Mouse (Mus musculus) T-helper 1 cell (primary cell): ENCODE measurements around the gene Kif5a.

Experiments used
- in situ Hi-C: fragments of 300-600 bp; cut with MboI, MseI; formaldehyde crosslinking; loops from one replicate; pipeline ENCODE4 v1.15.1; 2025; ENCODE audit warnings: high pct_unique_total_duplicates

Gene Kif5a

GRCm38 (mm10) chr10:127289573-127290191 lies 26.5 kb upstream of the Kif5a start:
- in situ Hi-C loops = no loop called here

GRCm38 (mm10) chr10:127288800-127289572 lies 25.8 kb upstream of the Kif5a start, which contains the start of gene Mbd6:
Gene Mbd6 (minus strand): TSS chr10:127289018.
- in situ Hi-C loops = no loop called here

DNA sequence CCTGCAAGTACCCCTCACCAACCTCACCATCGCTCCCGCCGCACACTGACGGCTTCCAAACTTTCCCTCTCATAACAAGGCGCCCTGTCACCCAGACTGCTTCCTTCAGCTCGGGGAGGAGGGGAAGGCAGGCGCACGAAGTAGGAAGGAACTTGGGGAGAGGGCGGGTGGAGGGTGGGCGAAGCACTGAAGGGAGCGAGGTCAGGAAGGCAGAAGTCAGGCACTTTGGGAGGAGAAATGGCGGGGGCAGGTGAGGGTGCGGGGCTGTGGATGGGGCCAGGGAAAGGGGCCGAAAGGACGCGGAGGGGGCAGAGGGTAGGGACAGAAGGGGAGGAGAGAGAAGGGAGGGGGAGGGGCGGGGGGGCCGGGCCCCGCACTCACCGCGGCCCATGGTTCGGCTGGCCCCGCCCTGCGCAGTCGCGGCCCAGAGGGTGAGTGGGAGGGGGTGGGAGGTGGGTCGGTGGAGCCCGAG lies 25.2 kb upstream of the Kif5a start:
- in situ Hi-C loops = no loop called here

- in situ Hi-C loops = no loop called here
These were observed 24.8 kb upstream of the Kif5a start for GRCm38 (mm10) chr10:127287936-127288293.

DNA sequence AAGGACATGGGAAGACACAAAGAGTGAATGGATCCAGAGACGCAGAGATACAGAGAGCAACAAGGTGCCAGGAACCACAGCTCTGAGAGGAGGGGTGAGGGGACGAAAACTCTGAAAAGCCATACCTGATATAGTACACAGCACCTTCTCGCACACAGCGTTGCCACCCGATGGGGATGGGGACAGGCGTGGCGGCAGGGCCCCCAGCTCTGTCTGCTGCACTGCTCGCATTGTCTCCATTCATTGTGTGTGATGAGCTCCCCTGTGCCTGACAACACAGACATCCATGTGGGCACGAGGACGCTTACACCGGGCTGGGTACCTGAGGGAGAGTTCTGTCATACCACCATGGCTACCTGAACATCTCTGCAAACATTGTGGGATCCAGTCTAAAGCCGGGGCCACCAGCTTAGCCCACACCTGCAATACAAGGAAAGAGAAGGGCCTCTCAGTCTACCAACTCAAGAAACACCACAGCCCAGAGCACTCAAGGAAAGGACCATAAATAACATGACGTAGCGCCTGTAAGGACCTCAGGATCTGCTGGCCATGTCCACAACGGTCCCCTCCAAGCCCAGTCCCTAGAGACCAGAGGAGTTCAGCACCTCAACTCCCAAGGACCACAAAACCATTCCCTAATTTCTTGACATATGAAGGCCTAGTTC lies 24.3 kb upstream of the Kif5a start:
- in situ Hi-C loops = no loop called here

- in situ Hi-C loops = no loop called here
These were observed 23.6 kb upstream of the Kif5a start for GRCm38 (mm10) chr10:127286730-127287129.

GRCm38 (mm10) chr10:127286194-127286593 lies 23.0 kb upstream of the Kif5a start:
- in situ Hi-C loops = no loop called here

GRCm38 (mm10) chr10:127285644-127286043 lies 22.5 kb upstream of the Kif5a start:
- in situ Hi-C loops = no loop called here

- in situ Hi-C loops = no loop called here
These were observed 21.8 kb upstream of the Kif5a start for GRCm38 (mm10) chr10:127284724-127285500.

- in situ Hi-C loops = no loop called here
These were observed 21.0 kb upstream of the Kif5a start for GRCm38 (mm10) chr10:127284105-127284622.

- in situ Hi-C loops = no loop called here
These were observed 19.6 kb upstream of the Kif5a start for GRCm38 (mm10) chr10:127282620-127283215.

DNA sequence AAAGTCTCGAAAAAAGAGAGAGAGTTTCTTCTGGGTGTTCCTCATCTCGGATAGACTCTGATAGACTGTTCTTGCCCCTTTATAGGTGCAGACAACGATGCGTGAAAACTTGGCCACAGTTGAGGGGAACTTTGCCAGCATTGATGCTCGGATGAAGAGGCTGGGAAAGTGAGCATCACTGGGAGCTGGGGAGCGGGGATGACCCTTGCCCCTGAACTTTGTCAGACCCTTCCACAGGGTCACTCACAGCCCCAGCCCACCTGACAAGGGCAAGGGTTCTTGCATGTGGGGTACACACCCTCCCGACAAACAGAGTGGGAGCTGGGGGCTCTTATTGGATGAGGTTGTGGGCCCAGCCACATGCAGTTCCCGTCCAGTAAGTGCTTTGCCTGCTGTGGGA lies 18.2 kb upstream of the Kif5a start:
- in situ Hi-C loops = no loop called here

DNA sequence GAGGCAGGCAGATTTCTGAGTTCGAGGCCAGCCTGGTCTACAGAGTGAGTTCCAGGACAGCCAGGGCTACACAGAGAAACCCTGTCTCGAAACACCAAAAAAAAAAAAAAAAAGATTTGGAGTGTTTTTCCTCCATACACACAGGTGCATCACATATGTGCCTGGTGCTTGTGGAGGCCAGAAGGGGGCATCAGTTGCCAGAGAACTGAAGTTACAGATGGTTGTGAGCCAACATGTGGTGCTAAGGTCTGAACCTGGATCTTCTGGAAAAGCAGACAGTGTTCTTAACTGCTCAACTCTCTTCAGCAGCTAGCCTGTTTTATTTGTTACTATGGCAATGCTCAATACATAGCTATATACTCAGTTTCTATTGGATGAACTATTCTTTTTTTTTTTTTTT lies 16.6 kb upstream of the Kif5a start:
- in situ Hi-C loops = no loop called here

DNA sequence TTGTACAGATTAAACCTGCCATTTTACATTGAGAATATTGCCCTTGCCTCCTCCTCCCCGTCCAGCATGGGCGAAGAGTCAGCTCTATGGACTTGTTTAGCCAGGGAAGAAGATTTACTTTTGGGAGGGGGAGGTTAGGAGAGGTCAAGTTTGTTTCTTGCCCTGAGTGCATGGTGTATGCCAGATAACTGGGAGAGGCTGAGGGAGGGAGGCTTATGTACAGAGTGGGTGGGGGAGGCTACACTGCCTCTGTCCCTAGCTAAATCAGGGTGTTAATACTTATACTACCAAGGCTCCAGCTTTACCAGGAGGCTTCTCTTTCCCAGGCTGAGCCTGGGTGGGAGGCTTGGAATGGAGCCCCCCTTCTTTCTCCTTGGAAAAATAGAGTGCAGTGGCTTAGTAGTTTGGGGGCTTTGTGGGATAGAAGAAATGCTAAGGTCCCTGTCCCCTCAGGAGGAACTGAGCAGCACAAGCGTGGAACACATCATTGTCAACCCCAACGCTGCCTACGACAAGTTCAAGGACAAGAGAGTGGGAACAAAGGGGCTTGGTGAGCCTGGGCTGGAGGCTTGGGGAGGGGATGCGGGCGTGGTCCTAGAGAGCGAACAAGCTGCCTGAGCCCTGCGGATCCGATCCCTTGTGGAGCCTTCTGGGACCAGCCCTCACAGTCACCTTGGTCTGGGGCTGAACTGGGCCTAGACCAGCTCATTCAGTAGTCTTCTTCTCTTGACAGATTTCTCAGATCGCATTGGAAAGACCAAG lies 11.3 kb upstream of the Kif5a start:
- in situ Hi-C loops = no loop called here

- in situ Hi-C loops = no loop called here
These were observed 9.2 kb upstream of the Kif5a start for GRCm38 (mm10) chr10:127272371-127272770.

DNA sequence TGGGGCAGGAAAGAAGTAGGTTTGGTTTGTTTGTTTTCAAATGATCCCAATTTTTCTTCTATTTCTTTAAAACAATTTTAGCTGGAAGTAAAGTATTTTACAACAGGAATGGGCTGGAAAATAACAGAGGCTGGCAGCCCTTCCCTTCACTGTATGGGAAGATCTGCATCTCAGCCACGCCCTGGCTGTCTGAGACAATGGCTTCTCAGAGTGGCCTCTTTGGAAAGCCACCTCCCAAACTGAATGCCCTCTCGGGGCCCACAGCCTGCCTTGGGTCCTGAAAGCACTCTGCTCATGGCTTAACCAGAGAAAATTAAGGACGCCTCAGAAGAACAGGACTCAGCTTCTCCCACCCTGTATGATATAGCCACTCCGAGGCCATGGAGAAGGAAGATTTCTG lies 6.7 kb upstream of the Kif5a start:
- in situ Hi-C loops = no loop called here

GRCm38 (mm10) chr10:127269036-127269435 lies 5.9 kb upstream of the Kif5a start:
- in situ Hi-C loops = no loop called here

DNA sequence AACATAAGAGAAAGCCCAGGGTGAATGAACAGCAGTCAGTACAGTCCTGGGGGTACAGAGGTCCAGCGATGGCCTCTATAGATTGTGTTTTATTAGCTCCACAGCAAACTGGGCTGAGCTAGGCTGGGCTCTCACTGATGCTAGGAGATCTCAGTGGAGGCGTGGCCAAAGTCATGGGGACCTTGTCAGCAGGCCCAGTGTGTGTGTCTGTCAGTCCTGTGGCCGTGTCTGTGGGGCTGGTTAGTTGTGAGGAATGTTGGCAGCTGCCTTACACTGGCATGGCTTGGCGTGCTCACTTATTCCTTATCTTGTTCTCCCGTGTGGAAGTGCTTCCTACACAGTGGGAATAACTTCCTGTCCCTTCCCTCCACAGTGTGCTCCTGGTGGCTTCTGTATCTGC lies 5.3 kb upstream of the Kif5a start:
- in situ Hi-C loops = no loop called here

DNA sequence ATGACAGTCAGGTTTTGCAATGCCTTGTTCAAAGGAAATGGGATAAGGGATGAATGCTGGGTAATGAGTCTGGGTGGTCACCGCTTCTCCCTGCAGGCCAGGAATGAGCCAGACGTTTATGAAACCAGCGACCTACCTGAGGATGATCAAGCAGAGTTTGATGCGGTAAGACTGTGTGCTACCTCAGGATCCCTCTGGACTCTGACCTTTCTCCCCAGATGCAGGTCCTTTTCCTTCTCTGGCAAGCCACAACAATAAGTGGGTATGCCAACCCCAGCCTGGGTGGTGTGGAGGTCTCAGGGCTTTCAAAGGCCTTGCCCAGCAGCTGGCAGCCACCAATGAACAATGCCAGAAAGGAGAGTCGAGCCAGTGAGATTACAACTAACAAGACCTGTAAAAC lies 4.2 kb upstream of the Kif5a start:
- in situ Hi-C loops = no loop called here
